ENCODE assay signal across 8 mouse cellular contexts in genomic region chr15:85831954-85832590, GRCm38 (mm10). TPM values are rescaled to one million over a fixed set of nuclear protein-coding genes. Genes with fewer than 3 reads are reported as not detected.
DNase-seq lines count a peak whose midpoint lies in the region; ATAC-seq and TF ChIP-seq lines count a peak whose summit lies in the region.

TSS of gene Ttc38 (plus strand) at chr15:85832306.

- H3K9me3 ChIP-seq in E14TG2a.4 (ENCODE audit: low read length), result no peaks in the 10 kb centered on the region
- no peaks in the 10 kb centered on the region for H3K9me3 ChIP-seq in forebrain, embryonic 13.5 days (replicated peaks)
- H3K9me3 ChIP-seq in heart, postnatal 0 days (replicated peaks; ENCODE audit: control insufficient read depth, low read length), result no peaks in the 10 kb centered on the region
- H3K9me3 ChIP-seq in liver, embryonic 15.5 days (replicated peaks), result no peaks in the 10 kb centered on the region
- H3K9me3 ChIP-seq in neural tube, embryonic 12.5 days, result no peaks in the 10 kb centered on the region
- H3K9me3 ChIP-seq in stomach, postnatal 0 days (ENCODE audit: control insufficient read depth, low read length), result no peaks in the 10 kb centered on the region

- H3K4me3 ChIP-seq in E14TG2a.4 (replicated peaks; ENCODE audit: low read length), result peak within 1 kb of the TSS; percentile 77
- peak within 1 kb of the TSS; percentile 51 for H3K4me3 ChIP-seq in forebrain, embryonic 13.5 days
- H3K4me3 ChIP-seq in heart, postnatal 0 days (ENCODE audit: low read depth, low read length), result peak within 1 kb of the TSS; percentile 53
- H3K4me3 ChIP-seq in liver, embryonic 15.5 days (replicated peaks), result peak within 1 kb of the TSS; percentile 67
- peak within 1 kb of the TSS; percentile 56 for H3K4me3 ChIP-seq in neural tube, embryonic 12.5 days
- peak within 1 kb of the TSS; percentile 59 for H3K4me3 ChIP-seq in stomach, postnatal 0 days (ENCODE audit: low read depth, low read length)

- H3K9ac ChIP-seq in forebrain, embryonic 13.5 days, result peak within 1 kb of the TSS; percentile 77
- H3K9ac ChIP-seq in heart, postnatal 0 days (replicated peaks; ENCODE audit: low read depth, low read length), result peak within 1 kb of the TSS; percentile 41
- peak within 1 kb of the TSS; percentile 67 for H3K9ac ChIP-seq in liver, embryonic 15.5 days
- H3K9ac ChIP-seq in neural tube, embryonic 12.5 days, result peak within 1 kb of the TSS; percentile 61
- H3K9ac ChIP-seq in stomach, postnatal 0 days (ENCODE audit: low read length), result peak within 1 kb of the TSS; percentile 65

- H3K27ac ChIP-seq in forebrain, embryonic 13.5 days, result no peak within 1 kb of the TSS; the same call in 1 of the 2 replicates
- peak within 1 kb of the TSS; percentile 11 for H3K27ac ChIP-seq in heart, postnatal 0 days (ENCODE audit: low read depth)
- peak within 1 kb of the TSS; percentile 74 for H3K27ac ChIP-seq in liver, embryonic 15.5 days (replicated peaks)
- no peak within 1 kb of the TSS for H3K27ac ChIP-seq in neural tube, embryonic 12.5 days
- H3K27ac ChIP-seq in stomach, postnatal 0 days (replicated peaks), result peak within 1 kb of the TSS; percentile 81

- H3K4me2 ChIP-seq in forebrain, embryonic 13.5 days, result peak within 1 kb of the TSS; percentile 82
- peak within 1 kb of the TSS; percentile 67 for H3K4me2 ChIP-seq in heart, postnatal 0 days (ENCODE audit: low read depth, low read length)
- peak within 1 kb of the TSS; percentile 77 for H3K4me2 ChIP-seq in liver, embryonic 15.5 days
- H3K4me2 ChIP-seq in neural tube, embryonic 12.5 days (replicated peaks), result peak within 1 kb of the TSS; percentile 82
- peak within 1 kb of the TSS; percentile 75 for H3K4me2 ChIP-seq in stomach, postnatal 0 days (replicated peaks; ENCODE audit: low read depth)

- DNase-seq in heart, postnatal 0 days (ENCODE audit: low spot score), result peak; percentile 51
- DNase-seq in kidney, postnatal 4 days, result peak; percentile 85 to 89
- peak; percentile 87 for DNase-seq in stomach, postnatal 0 days (ENCODE audit: low spot score)

- WGBS in forebrain, embryonic 13.5 days, result 1% methylated on average over 27 of the region's 27 CpGs
- 2% methylated on average over 27 of the region's 27 CpGs for WGBS in heart, postnatal 0 days
- 1% methylated on average over 27 of the region's 27 CpGs for WGBS in liver, embryonic 15.5 days (ENCODE audit: insufficient replicate concordance)
- WGBS in neural tube, embryonic 12.5 days, result 1% methylated on average over 27 of the region's 27 CpGs
- WGBS in stomach, postnatal 0 days, result under 1% methylated on average over 27 of the region's 27 CpGs

- H3K27me3 ChIP-seq in E14TG2a.4 (ENCODE audit: insufficient read depth, low read length), result peaks cover 14% of the 10 kb centered on the region
- no peaks in the 10 kb centered on the region; the same call in 1 of the 2 replicates for H3K27me3 ChIP-seq in forebrain, embryonic 13.5 days
- H3K27me3 ChIP-seq in heart, postnatal 0 days (ENCODE audit: control insufficient read depth, insufficient read depth, low read length), result no peaks in the 10 kb centered on the region
- no peaks in the 10 kb centered on the region for H3K27me3 ChIP-seq in liver, embryonic 15.5 days
- H3K27me3 ChIP-seq in neural tube, embryonic 12.5 days (replicated peaks), result 0 out of 2 replicates have a peak, but pooled peaks cover 3% of the 10 kb centered on the region
- H3K27me3 ChIP-seq in stomach, postnatal 0 days (ENCODE audit: control insufficient read depth, insufficient read depth, low read length), result no peaks in the 10 kb centered on the region

- TF ChIP-seq EP300 in heart, postnatal 0 days (IDR thresholded peaks at IDR 0.05; ENCODE audit: low read depth), result no peak
- no peak for TF ChIP-seq EP300 in stomach, postnatal 0 days (optimal IDR thresholded peaks at IDR 0.05)

- peak; percentile 96 for ATAC-seq in cerebellum, adult (ENCODE audit: insufficient number of reproducible peaks, low FRiP score, low TSS enrichment)
- peak; percentile 91 for ATAC-seq in forebrain, embryonic 13.5 days
- peak; percentile 88 for ATAC-seq in heart, postnatal 0 days (ENCODE audit: insufficient read depth, low read depth)
- ATAC-seq in liver, embryonic 15.5 days (ENCODE audit: insufficient read depth), result peak; percentile 85
- ATAC-seq in neural tube, embryonic 12.5 days (ENCODE audit: low FRiP score, low read depth), result peak; percentile 84
- ATAC-seq in stomach, postnatal 0 days (ENCODE audit: low FRiP score, low TSS enrichment), result peak; percentile 85

- H3K4me1 ChIP-seq in E14TG2a.4 (replicated peaks; ENCODE audit: low read depth, low read length), result peaks cover 27% of the 10 kb centered on the region
- peaks cover 12% of the 10 kb centered on the region for H3K4me1 ChIP-seq in forebrain, embryonic 13.5 days
- H3K4me1 ChIP-seq in heart, postnatal 0 days (ENCODE audit: control insufficient read depth, insufficient read depth), result no peaks in the 10 kb centered on the region
- peaks cover 27% of the 10 kb centered on the region for H3K4me1 ChIP-seq in liver, embryonic 15.5 days (replicated peaks)
- H3K4me1 ChIP-seq in neural tube, embryonic 12.5 days, result peaks cover 7% of the 10 kb centered on the region
- peaks cover 5% of the 10 kb centered on the region; the same call in 1 of the 2 replicates for H3K4me1 ChIP-seq in stomach, postnatal 0 days (replicated peaks; ENCODE audit: control insufficient read depth, insufficient read depth)

- TF ChIP-seq CTCF in E14TG2a.4 (conservative IDR thresholded peaks at IDR 0.05; ENCODE audit: low read length), result no peak
- TF ChIP-seq CTCF in heart, postnatal 0 days (IDR thresholded peaks at IDR 0.05; ENCODE audit: low read depth), result no peak
- TF ChIP-seq CTCF in stomach, postnatal 0 days (IDR thresholded peaks at IDR 0.05; ENCODE audit: low read depth), result peak; percentile 13; the same call in 1 of the 2 replicates

- H3K36me3 ChIP-seq in E14TG2a.4 (ENCODE audit: insufficient read depth, low read length), result no peaks in the 10 kb centered on the region
- H3K36me3 ChIP-seq in forebrain, embryonic 13.5 days (ENCODE audit: poor library complexity, severe bottlenecking), result no peaks in the 10 kb centered on the region
- no peaks in the 10 kb centered on the region for H3K36me3 ChIP-seq in heart, postnatal 0 days (replicated peaks; ENCODE audit: control insufficient read depth, insufficient read depth, low read length)
- no peaks in the 10 kb centered on the region for H3K36me3 ChIP-seq in liver, embryonic 15.5 days (replicated peaks)
- no peaks in the 10 kb centered on the region for H3K36me3 ChIP-seq in neural tube, embryonic 12.5 days
- 0 out of 2 replicates have a peak, but pooled peaks cover 2% of the 10 kb centered on the region for H3K36me3 ChIP-seq in stomach, postnatal 0 days (ENCODE audit: control insufficient read depth, insufficient read depth, low read length)

RNA-seq across cellular contexts. Expression of gene Ttc38, which starts in this region (rescaled TPM):
- 2.9 and 3.4 TPM in 2 replicates for polyA plus RNA-seq in forebrain, embryonic 13.5 days (2015; fragmentation: Nextera tagmentation; extraction: Ambion mirVana)
- 11.6 and 14.7 TPM in 2 replicates for total RNA-seq in heart, postnatal 0 days (2014; rRNA removed; ENCODE audit: low replicate concordance)
- polyA plus RNA-seq in heart, postnatal 0 days (2015; fragmentation: Nextera tagmentation; extraction: Ambion mirVana), result 6.9 and 7.6 TPM in 2 replicates
- polyA plus RNA-seq in liver, embryonic 15.5 days (2015; fragmentation: Nextera tagmentation; extraction: Ambion mirVana), result 8.6 and 9.8 TPM in 2 replicates
- polyA plus RNA-seq in neural tube, embryonic 12.5 days (2016; fragmentation: Nextera tagmentation; extraction: Ambion mirVana), result 3.6 and 3.9 TPM in 2 replicates
- polyA plus RNA-seq in stomach, postnatal 0 days (2015; fragmentation: Nextera tagmentation; extraction: Ambion mirVana), result 15.6 and 18.0 TPM in 2 replicates

Comparison
In these comparisons a context has a peak if more than half of its experiments do, and no peak if none do; other contexts are left out.
1. H3K27ac ChIP-seq: peak in heart, postnatal 0 days (single experiment), liver, embryonic 15.5 days (single experiment) and stomach, postnatal 0 days (single experiment); none in forebrain, embryonic 13.5 days (single experiment) and neural tube, embryonic 12.5 days (single experiment).
2. Peak in every context shown above with its lines, with median percentiles within 50 percentile points of each other: H3K4me3 ChIP-seq, ATAC-seq, H3K4me2 ChIP-seq, H3K9ac ChIP-seq and DNase-seq.